Mouse (Mus musculus): ENCODE data around the gene Herc3. TPM values are rescaled to one million over a fixed set of nuclear protein-coding genes. Genes with fewer than 3 reads are reported as not detected.
"Not testable (repeated sequence)": the region's sequence is repeated elsewhere in the genome, so short reads cannot be mapped to it uniquely, and the experiment has no call there.

Gene Herc3
- polyA plus RNA-seq, 1 experiment from 2014 or later = 13.8 TPM

- not testable (repeated sequence) for ATAC-seq (ENCODE audit: low read depth); H3K4me1 ChIP-seq (ENCODE audit: control insufficient read depth, insufficient read depth, low read length); H3K4me3 ChIP-seq (ENCODE audit: low read depth, low read length); H3K27ac ChIP-seq (replicated peaks; ENCODE audit: low read depth, low read length); H3K9ac ChIP-seq (ENCODE audit: low read depth, low read length); H3K27me3 ChIP-seq (replicated peaks; ENCODE audit: control insufficient read depth, insufficient read depth, low read length); H3K9me3 ChIP-seq (ENCODE audit: control insufficient read depth, low read length); DNase-seq (ENCODE audit: low spot score); H3K4me2 ChIP-seq (ENCODE audit: low read depth, low read length); H3K36me3 ChIP-seq (ENCODE audit: control insufficient read depth, insufficient read depth, low read length)
- 97% methylated on average over 6 of the region's 6 CpGs for WGBS
Measured at GRCm38 (mm10) chr6:58867858-58868257, 36.6 kb downstream of the Herc3 start.

DNA sequence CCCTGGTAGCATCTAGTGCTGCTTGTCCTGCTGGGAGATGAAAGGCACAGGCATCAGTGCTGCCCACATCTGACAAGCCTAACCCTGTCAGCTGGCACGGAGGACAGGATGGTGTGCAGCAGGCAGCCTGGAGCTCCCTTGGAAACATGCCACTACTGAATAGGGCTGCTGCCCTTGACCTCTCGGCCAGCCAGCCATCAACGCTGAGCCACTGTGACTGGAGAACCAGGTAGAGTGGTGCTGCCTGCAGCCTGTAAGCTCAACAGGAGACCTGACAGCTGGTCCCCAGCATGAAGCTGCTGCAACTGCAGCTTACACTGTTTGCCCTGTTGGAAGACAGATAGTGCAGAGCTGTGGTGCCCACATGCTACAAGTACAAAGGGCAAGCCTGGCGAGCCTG lies 48.3 kb downstream of the Herc3 start:
- ATAC-seq (ENCODE audit: low read depth) (no peak), DNase-seq (ENCODE audit: low spot score) (no peak)
- no peak overlapping the region for H3K4me2 ChIP-seq (ENCODE audit: low read depth, low read length)
- H3K36me3 ChIP-seq (ENCODE audit: control insufficient read depth, insufficient read depth, low read length) = 0 out of 2 replicates have a peak, but pooled peaks cover 7% of the 10 kb centered on the region
- no peaks in the 10 kb centered on the region for H3K4me1 ChIP-seq (ENCODE audit: control insufficient read depth, insufficient read depth, low read length)
- WGBS = 64% methylated on average over 4 of the region's 4 CpGs
- no peaks in the 10 kb centered on the region for H3K9me3 ChIP-seq (ENCODE audit: control insufficient read depth, low read length)
- H3K4me3 ChIP-seq (ENCODE audit: low read depth, low read length) = no peak overlapping the region
- no peak overlapping the region for H3K27ac ChIP-seq (replicated peaks; ENCODE audit: low read depth, low read length)
- no peak overlapping the region for H3K9ac ChIP-seq (ENCODE audit: low read depth, low read length)
- H3K27me3 ChIP-seq (replicated peaks; ENCODE audit: control insufficient read depth, insufficient read depth, low read length) = no peaks in the 10 kb centered on the region

DNA sequence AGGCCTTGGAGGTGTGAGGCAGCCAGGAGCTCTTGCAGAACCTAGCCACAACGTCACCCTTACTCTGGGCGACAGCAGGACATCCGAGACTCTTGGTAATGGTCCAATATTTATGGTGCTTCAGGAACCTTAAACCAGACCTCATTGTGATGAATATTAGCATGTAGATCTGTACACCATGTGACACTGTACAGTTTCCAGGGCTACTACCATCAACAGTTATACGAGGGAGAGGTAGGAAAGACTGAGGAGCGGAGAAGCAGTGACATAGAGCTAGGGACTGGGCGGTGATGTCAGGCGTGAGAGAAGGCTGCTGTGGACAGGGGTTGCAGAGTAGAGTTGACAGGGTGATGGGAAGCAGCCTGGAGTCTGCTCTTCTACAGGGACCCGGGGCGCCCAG lies 48.7 kb downstream of the Herc3 start:
- 82% methylated on average over 9 of the region's 9 CpGs for WGBS

DNA sequence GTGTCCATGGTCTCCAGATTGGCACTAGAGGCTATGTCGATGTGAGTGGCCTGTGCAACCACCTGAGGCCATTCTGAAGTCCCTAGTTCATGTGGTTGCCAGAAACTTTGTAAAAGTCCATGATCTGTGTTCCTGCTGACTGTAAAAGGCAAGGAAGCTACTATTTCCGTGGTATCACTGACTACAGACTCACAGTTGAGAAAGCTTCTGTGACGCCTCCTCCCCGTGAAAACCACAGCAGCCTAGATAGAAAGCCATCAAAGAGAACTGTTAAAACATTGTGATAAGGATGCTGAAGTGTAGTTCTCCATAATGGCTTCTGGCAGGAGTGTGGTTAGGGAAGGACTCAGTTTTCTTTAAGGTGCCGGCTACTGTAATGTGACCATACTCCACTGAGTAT lies 49.6 kb downstream of the Herc3 start:
- Histone ChIP-seq H3K4me2 (ENCODE audit: low read depth, low read length) (no peak overlapping the region), H3K4me3 (ENCODE audit: low read depth, low read length) (no peak overlapping the region), H3K27me3 (replicated peaks; ENCODE audit: control insufficient read depth, insufficient read depth, low read length) (no peaks in the 10 kb centered on the region), H3K36me3 (ENCODE audit: control insufficient read depth, insufficient read depth, low read length) (0 out of 2 replicates have a peak, but pooled peaks cover 3% of the 10 kb centered on the region), H3K9ac (ENCODE audit: low read depth, low read length) (no peak overlapping the region), H3K4me1 (ENCODE audit: control insufficient read depth, insufficient read depth, low read length) (no peaks in the 10 kb centered on the region), H3K9me3 (ENCODE audit: control insufficient read depth, low read length) (no peaks in the 10 kb centered on the region), H3K27ac (replicated peaks; ENCODE audit: low read depth, low read length) (no peak overlapping the region)
- ATAC-seq (ENCODE audit: low read depth) (no peak), DNase-seq (ENCODE audit: low spot score) (no peak)
- 87% methylated on average over 5 of the region's 5 CpGs for WGBS

More for the DNA sequence above, 48.7 kb downstream of the Herc3 start:
- no peak for DNase-seq (ENCODE audit: low spot score)
- H3K27me3 ChIP-seq (replicated peaks; ENCODE audit: control insufficient read depth, insufficient read depth, low read length) = no peaks in the 10 kb centered on the region
- H3K27ac ChIP-seq (replicated peaks; ENCODE audit: low read depth, low read length) = no peak overlapping the region
- H3K4me2 ChIP-seq (ENCODE audit: low read depth, low read length) = no peak overlapping the region
- no peaks in the 10 kb centered on the region for H3K4me1 ChIP-seq (ENCODE audit: control insufficient read depth, insufficient read depth, low read length)
- H3K9ac ChIP-seq (ENCODE audit: low read depth, low read length) = no peak overlapping the region
- no peak overlapping the region for H3K4me3 ChIP-seq (ENCODE audit: low read depth, low read length)
- H3K36me3 ChIP-seq (ENCODE audit: control insufficient read depth, insufficient read depth, low read length) = 0 out of 2 replicates have a peak, but pooled peaks cover 7% of the 10 kb centered on the region
- ATAC-seq (ENCODE audit: low read depth) = no peak
- no peaks in the 10 kb centered on the region for H3K9me3 ChIP-seq (ENCODE audit: control insufficient read depth, low read length)

DNA sequence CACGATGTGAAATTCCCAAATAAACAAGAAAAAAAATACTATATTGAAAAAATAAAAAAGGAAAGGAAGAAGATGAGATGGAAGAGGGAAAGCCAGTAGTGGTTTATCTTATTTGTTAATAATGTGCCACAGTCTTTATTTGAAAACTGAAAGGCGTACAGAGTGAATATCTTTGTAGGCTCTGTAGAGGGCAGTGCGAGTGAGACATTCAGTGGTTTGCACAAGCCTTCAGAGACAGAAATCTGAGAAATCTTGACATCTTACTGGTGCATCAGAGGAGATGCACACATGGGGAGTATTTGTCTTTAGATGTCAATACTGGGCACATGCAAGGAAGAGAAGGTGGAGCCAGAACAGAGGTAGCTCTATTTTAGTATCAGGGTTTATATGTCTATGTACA lies 50.1 kb downstream of the Herc3 start:
- Histone ChIP-seq H3K36me3 (ENCODE audit: control insufficient read depth, insufficient read depth, low read length) (0 out of 2 replicates have a peak, but pooled peaks cover 3% of the 10 kb centered on the region), H3K4me2 (ENCODE audit: low read depth, low read length) (no peak overlapping the region), H3K9me3 (ENCODE audit: control insufficient read depth, low read length) (no peaks in the 10 kb centered on the region), H3K9ac (ENCODE audit: low read depth, low read length) (no peak overlapping the region), H3K4me1 (ENCODE audit: control insufficient read depth, insufficient read depth, low read length) (no peaks in the 10 kb centered on the region), H3K27me3 (replicated peaks; ENCODE audit: control insufficient read depth, insufficient read depth, low read length) (no peaks in the 10 kb centered on the region), H3K27ac (replicated peaks; ENCODE audit: low read depth, low read length) (no peak overlapping the region), H3K4me3 (ENCODE audit: low read depth, low read length) (no peak overlapping the region)
- no peak for ATAC-seq (ENCODE audit: low read depth)
- DNase-seq (ENCODE audit: low spot score) = no peak
- 87% methylated on average over 3 of the region's 3 CpGs for WGBS

- Histone ChIP-seq H3K4me1 (ENCODE audit: control insufficient read depth, insufficient read depth, low read length) (no peaks in the 10 kb centered on the region), H3K4me2 (ENCODE audit: low read depth, low read length) (no peak overlapping the region), H3K27ac (replicated peaks; ENCODE audit: low read depth, low read length) (no peak overlapping the region), H3K9me3 (ENCODE audit: control insufficient read depth, low read length) (no peaks in the 10 kb centered on the region), H3K27me3 (replicated peaks; ENCODE audit: control insufficient read depth, insufficient read depth, low read length) (no peaks in the 10 kb centered on the region), H3K4me3 (ENCODE audit: low read depth, low read length) (no peak overlapping the region), H3K9ac (ENCODE audit: low read depth, low read length) (no peak overlapping the region), H3K36me3 (ENCODE audit: control insufficient read depth, insufficient read depth, low read length) (0 out of 2 replicates have a peak, but pooled peaks cover 3% of the 10 kb centered on the region)
- DNase-seq (ENCODE audit: low spot score) = no peak
- 82% methylated on average over 6 of the region's 6 CpGs for WGBS
- no peak for ATAC-seq (ENCODE audit: low read depth)
Measured at GRCm38 (mm10) chr6:58882271-58882670, 51.0 kb downstream of the Herc3 start.

GRCm38 (mm10) chr6:58889917-58890316 lies 58.7 kb downstream of the Herc3 start:
- DNase-seq (ENCODE audit: low spot score) = no peak
- Histone ChIP-seq H3K4me1 (ENCODE audit: control insufficient read depth, insufficient read depth, low read length) (no peaks in the 10 kb centered on the region), H3K4me2 (ENCODE audit: low read depth, low read length) (no peak overlapping the region), H3K27ac (replicated peaks; ENCODE audit: low read depth, low read length) (no peak overlapping the region), H3K4me3 (ENCODE audit: low read depth, low read length) (no peak overlapping the region), H3K27me3 (replicated peaks; ENCODE audit: control insufficient read depth, insufficient read depth, low read length) (no peaks in the 10 kb centered on the region), H3K36me3 (ENCODE audit: control insufficient read depth, insufficient read depth, low read length) (peaks cover 7% of the 10 kb centered on the region; the same call in 1 of the 2 replicates), H3K9me3 (ENCODE audit: control insufficient read depth, low read length) (no peaks in the 10 kb centered on the region), H3K9ac (ENCODE audit: low read depth, low read length) (no peak overlapping the region)
- ATAC-seq (ENCODE audit: low read depth) = no peak
- WGBS = 87% methylated on average over 3 of the region's 3 CpGs

DNA sequence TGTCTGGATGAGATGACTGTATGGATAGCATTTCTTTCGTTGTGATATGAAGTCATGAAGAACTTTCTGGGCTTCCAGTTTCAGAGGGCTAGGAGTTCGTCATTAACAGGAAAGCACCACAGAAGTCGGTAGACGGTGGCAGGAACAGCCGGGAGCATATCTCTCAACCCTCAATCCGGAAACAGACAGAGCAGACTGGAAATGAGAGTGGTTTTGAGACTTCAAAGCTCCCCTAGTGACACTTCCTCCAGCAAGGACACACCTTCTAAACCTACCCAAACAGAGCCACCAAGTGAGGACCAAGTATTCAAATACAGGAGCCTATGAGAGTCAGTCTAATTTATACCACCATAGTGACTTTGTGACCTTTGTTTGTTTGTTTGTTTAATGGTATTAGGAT lies 62.0 kb downstream of the Herc3 start:
- Histone ChIP-seq H3K4me1 (ENCODE audit: control insufficient read depth, insufficient read depth, low read length) (no peaks in the 10 kb centered on the region), H3K9ac (ENCODE audit: low read depth, low read length) (no peak overlapping the region), H3K27me3 (replicated peaks; ENCODE audit: control insufficient read depth, insufficient read depth, low read length) (no peaks in the 10 kb centered on the region), H3K36me3 (ENCODE audit: control insufficient read depth, insufficient read depth, low read length) (peaks cover 5% of the 10 kb centered on the region; the same call in 1 of the 2 replicates), H3K4me2 (ENCODE audit: low read depth, low read length) (no peak overlapping the region), H3K9me3 (ENCODE audit: control insufficient read depth, low read length) (no peaks in the 10 kb centered on the region), H3K4me3 (ENCODE audit: low read depth, low read length) (no peak overlapping the region), H3K27ac (replicated peaks; ENCODE audit: low read depth, low read length) (no peak overlapping the region)
- 89% methylated on average over 6 of the region's 6 CpGs for WGBS
- ATAC-seq (ENCODE audit: low read depth) (no peak), DNase-seq (ENCODE audit: low spot score) (no peak)

DNA sequence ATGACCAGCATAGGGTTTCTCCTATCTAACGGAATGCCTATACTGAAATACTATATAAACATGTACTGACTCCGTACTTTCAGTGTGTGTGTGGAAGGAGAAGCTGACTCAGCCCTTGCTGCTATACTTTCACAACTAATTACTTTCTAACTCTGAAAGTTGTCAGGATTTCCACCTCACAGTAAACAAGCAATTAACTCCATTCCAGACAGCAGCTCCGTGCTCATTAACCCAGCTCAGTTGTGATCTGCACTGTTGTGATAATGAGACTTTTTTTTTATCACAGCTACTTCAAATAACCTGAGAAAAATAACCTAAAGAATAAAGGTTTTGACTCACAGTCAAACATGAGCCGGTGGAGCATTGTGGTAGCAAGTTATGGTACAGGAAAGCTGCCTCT lies 63.7 kb downstream of the Herc3 start:
- Histone ChIP-seq H3K27me3 (replicated peaks; ENCODE audit: control insufficient read depth, insufficient read depth, low read length) (no peaks in the 10 kb centered on the region), H3K9me3 (ENCODE audit: control insufficient read depth, low read length) (no peaks in the 10 kb centered on the region), H3K4me3 (ENCODE audit: low read depth, low read length) (no peak overlapping the region), H3K9ac (ENCODE audit: low read depth, low read length) (no peak overlapping the region), H3K4me1 (ENCODE audit: control insufficient read depth, insufficient read depth, low read length) (no peaks in the 10 kb centered on the region), H3K36me3 (ENCODE audit: control insufficient read depth, insufficient read depth, low read length) (peaks cover 5% of the 10 kb centered on the region; the same call in 1 of the 2 replicates), H3K4me2 (ENCODE audit: low read depth, low read length) (no peak overlapping the region), H3K27ac (replicated peaks; ENCODE audit: low read depth, low read length) (no peak overlapping the region)
- DNase-seq (ENCODE audit: low spot score) = no peak
- 77% methylated on average over 4 of the region's 4 CpGs for WGBS
- ATAC-seq (ENCODE audit: low read depth) = no peak

Data from embryonic facial prominence, embryonic 14.5 days (tissue).